Mouse (Mus musculus): ENCODE measurements at regions not wholly inside any gene's neighbourhood (a gene's known extent, or its start where the extent isn't known, plus 50 kb on each side); places are given as distances from the start of the nearest gene placed in this dataset.

DNA sequence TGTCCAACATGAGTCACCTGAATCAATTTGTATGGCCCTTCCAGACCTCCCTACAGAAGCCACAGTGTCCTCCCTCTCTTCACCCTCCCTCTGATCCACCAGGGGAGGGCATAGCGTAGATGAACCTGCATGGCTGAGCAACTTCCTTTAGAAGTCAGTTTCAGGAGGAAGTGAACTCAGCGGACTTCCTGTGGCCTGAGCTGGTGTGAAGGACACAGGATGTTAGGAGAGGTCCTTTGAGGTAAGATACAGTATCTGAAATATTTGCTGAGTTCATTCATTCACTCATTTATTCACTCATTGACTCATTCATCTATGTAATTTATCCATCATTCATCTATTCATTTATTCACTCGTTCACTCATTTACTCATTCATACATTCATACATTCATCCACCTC lies 152.6 kb downstream of the Chst1 start:
- DNase-seq: no peak

DNA sequence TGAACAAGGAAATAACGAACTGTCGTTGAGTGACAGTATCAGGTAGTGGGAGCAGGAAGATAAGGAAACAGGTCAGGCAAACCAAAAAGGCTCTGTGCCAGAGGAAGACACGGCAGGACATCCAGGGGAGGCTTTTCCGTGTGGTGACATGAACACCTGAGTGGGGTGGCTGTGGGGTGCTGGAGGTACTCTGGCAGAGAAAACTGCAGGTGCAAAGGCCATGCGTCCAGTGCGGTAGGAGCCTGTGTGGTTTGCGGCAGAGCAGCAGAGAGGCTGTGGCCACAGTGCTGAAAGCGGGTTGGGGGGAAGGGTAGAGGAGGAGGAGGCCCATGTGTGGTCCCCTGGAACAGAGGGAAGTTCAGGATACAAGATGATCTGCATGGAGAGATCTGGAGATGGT lies 153.3 kb downstream of the Chst1 start:
- DNase-seq: no peak

DNA sequence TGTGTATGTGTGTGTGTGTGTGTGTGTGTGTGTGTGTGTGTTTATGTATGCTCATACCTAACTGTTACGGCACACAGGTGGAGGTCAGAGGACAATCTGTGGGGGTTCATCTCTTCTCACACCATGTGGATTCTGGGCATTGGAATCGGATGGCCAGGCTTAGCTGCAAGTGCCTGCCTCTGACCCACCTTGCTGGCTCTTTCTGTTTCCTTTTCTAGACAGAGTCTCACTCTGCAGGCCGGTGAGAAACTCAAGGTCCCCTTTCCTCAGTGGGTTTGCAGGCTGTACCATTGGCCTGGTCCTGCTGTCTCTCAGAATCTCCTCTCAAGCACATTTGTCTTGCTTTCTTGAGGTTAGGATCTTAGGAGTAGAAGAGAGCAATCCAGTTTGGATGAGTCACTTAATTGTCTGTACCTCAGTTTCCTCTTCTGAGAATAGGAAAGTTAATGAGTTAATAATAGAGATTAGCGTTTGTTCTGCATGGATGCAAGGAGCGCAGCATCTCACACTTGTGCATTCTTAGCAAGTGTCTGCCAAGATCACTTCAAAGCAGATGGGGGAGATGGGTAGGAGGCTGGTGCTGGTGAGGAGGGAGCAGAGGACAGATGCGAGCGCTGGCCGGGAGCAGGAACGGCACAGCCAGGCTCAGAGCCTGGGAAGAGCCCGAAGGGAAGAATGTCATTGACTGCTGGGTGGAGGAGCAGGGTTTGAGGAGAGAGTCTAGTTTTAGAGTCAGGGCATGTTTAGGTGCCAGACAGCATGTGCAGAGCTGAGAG lies 155.2 kb downstream of the Chst1 start:
- no peak for DNase-seq

DNA sequence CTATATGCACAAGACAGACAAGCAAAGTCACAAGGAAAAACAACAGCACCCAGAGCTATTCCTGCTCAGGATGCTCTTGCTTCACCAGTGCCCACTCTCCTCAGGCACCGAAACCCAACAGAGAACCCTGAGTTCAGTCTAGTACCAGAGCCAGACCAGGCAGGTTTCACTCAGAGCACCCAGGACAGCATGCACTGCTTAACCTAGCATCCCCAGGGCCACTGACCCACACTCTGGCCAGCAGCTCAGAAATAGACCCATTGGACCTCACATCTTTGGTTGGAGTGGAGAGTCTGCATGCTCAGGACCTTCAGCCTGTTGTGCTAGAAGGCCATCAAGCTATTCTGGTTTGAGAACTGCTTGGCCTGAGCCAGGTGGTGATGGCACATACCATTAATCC lies 157.0 kb downstream of the Chst1 start:
- no peak for DNase-seq

DNA sequence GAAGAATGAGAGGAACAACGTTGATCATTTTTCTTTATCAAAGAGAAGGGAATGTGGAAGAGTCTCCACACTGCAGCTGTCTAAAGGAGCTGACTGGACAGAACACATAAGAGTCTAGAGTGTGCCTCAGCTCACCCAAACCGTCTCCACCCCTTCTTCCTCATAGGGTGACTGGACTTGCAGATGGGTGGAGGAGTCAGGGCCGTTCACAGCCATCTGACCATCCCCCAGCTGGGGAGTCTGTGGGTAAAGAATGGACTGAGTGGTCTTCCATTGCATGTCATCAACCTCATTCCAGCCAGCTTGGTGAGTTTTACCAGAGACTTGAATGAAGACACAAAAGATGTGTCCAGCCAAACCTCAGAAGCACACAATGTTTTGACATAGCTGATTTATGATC lies 156.1 kb upstream of the Syt13 start:
- DNase-seq: no peak

DNA sequence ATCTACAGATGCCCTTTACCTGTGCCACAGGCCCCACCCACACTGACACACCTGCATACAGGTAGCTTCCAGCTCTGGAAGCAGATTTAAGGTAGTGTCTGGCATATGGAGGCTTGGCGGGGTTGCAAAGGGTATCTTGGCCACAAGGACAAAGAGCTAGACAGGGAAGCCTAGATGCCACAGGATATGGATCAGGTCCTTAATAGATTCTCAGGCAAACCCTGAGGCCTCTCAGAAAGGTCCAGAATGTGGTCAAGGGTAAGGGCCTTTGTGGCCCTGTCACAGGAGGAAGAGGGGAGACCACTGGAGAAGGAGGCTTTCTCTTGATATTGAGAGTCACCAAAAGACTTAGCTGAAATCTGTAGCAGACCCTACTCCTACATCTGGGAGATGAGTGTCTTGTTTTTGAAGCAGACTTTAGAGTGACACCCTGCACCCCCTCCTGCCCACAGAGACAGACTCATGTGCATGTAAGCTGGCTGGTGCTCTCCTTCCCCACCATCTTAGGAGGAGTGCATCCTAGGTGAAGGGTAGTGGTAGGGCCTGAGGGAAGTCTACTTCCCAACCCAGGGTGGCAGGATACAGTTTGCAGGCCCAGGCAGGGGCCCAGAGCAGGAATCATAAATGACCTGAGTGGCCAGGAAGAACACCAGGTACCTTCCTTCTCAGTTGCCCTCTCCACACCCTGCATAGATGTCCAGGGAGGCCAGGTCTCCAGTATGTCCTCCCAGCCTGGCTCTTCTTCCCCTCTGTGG lies 150.8 kb upstream of the Syt13 start:
- DNase-seq: no peak

DNA sequence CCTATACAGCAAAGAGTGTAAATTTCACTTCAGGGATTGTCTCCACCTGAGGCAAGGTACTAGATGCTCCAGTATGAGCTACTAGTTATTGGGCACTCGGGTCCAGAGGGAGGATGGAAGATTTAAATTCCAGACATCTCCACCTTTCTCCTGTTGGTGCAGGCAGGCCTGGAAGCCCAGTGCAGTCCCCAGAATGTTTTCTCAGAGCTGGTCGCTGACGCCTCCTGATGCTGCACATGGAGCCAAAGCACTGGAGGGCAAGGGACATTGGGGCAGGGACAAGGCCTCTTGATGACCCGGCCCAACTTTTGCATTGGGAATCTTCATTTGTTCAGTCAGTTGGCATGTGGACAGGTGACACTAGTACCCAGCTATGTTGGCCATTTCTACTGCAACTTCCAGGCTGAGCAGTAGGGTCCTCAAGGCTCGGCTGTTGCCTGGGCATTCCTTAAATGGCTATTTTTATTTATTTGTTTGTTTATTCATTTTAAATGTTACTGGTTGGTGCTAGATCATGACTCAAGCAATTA lies 147.4 kb upstream of the Syt13 start:
- no peak for DNase-seq

DNA sequence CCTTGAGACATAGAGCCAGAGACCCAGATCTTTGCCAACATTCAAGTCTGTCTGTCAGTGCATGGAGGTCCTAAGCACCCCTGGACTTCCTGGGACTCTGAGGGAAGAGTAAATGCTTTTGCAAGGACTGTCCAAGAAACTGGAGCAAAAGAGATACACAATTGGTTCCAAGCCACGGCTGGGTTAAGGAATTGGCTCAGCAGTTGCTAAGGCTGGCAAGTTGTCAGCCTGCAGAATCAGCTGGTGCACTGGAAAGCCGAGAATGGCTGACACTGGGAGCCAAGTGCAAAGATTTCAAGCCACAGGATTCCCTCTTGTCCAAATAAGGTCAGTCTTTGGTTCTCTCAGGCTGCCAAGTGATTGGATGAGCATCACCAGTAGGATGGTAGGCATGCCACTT lies 146.8 kb upstream of the Syt13 start:
- no peak for DNase-seq

DNA sequence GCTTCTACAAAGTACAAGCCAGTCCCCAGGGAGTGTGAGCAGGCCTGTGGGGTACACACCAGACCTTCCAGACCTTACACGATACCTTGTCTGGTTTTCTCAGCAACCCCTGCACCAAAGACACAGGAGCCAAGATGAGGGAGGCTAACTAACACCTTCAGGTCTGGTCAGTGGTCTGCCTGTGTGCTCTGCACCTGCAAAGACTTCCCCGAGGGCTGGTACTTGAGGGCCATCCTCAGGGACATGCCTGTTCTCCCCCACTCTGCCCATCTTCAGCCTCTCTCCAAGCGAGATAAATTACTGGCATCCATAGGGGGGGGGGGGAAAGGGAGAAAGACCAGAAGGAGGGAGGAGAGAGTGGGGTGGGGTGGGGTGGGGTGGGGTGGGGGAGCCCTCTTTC lies 145.8 kb upstream of the Syt13 start:
- no peak for DNase-seq

DNA sequence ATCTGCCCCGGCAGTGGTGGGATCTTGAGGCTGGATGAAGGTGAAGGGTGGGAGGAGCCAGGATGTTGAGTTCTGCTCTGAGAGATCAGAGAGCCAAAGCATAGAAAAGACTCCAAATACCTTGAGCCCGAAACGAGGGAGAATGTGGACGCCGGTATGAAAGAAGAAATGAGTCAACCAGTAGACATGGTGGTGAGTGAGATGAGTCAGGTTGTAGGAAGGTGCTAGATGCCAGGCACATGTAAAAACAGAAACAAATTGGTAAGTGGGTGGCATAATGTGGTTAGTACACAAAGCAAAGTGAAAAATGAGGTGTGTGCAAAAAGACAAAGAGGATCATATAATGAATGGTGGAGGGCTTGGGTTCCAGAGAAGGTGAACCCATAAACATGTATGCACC lies 144.8 kb upstream of the Syt13 start:
- no peak for DNase-seq

DNA sequence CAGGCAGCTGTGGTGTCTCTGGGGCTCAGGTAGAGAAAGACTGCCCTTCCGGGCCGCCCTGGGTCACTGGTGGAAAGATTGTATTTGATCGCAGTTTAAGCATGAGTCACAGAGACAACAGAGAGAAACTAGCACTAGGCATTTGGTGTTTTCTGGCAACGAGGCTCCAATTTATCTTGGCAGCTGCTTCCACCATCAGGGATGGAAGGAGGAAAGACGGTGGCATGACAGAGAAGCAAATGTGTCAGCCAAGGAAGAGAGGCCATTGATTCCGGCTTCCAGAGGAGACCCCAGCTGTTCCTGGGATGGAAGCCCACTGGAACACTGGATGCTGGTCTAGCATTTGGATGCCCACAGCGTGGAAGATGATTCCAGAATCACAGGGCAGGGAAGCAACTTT lies 142.3 kb upstream of the Syt13 start:
- peak; percentile 37 for DNase-seq

DNA sequence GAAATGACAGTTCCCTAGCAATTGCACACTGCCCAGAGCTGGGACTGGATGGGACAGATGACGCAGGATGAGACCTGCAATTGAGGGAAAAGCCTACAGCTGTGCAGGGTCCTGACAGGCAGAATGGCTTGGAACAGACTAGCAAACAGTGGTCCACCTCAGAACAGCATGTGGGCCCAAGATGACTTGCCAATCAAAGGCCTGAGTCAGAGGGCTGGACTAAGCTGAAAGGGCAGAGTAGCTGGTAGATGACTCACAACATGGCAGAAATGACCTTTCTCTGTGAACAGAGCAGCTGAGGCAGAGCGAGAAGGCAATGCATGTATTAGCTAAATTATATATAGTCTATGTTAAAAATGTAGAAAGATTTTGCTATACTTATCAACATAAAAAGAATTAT lies 138.4 kb upstream of the Syt13 start:
- peak; percentile 69 for DNase-seq

DNA sequence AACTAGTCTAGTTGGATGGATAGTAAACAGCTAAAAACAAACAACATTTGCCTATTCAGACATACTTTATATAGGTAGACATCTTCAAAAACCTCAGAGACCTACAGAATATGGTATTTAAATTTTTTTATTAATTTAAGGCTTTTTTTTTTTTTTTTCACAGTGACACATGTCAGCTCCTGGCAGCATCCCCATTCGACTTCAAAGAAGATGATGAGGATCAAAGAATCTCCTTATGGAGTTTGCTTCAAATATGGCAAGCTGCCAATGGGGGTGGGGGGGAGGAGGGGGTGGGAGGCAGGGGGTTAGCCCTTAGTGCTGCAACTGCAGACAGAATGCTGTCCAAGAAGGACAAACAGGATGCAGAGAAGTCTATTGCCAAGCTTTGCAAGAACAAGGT lies 135.8 kb upstream of the Syt13 start:
- no peak for DNase-seq

DNA sequence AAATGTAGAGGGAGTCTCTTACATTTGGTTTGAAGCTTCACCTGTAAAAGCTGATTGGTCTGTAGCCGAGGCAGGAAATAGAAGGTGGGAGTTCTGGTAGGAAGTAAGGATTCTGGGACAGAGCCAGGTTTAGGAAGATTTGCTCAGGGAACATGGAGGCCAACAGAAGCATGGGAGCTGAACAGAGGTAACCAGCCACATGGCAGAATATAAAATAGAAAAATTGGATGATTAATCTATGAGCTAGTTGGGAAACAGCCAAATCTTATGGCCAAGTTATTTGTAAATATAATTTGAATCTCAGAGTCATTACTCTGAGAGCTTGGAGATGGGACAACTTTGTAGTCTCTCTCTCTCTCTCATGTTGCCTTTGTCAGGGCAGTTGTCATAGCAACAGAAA lies 134.9 kb upstream of the Syt13 start:
- no peak for DNase-seq

DNA sequence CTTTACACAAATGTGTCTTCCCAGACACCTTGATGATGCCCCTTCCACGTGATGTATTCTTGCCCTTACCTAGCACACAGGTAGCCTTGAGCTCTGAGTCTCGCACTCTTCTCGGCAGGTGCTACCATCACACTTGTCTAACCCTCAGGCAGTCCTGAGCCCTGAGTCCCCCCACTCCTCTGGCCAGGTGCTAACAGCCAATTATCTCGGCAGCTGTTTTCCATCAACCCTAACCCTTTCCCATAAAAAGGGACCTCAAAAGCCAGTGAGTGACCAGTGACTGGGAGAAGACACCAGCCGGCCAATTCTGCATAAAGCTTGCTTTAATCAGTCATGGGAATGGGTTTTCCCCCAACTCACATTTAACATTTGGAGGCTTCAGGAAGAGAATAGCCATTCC lies 133.4 kb upstream of the Syt13 start:
- DNase-seq: no peak

DNA sequence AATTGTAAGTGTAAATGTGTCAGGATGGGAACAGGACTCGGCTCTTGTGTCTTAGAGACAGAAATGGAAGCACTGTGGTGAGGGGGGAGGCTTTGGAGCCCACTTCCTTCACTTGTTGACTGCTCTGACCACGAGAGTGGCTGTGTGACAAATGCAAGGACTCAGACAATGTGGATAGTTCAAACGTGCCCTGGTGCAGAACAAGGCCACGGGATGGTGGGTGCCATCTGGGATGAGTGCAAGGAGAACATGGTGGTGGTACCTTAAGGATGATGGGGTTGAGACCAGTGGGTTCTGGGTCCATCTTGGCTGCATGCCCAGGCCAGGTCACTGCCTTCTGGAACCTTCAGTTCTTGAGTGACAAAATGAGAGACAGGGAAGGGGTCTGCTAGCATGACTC lies 132.3 kb upstream of the Syt13 start:
- DNase-seq: no peak

DNA sequence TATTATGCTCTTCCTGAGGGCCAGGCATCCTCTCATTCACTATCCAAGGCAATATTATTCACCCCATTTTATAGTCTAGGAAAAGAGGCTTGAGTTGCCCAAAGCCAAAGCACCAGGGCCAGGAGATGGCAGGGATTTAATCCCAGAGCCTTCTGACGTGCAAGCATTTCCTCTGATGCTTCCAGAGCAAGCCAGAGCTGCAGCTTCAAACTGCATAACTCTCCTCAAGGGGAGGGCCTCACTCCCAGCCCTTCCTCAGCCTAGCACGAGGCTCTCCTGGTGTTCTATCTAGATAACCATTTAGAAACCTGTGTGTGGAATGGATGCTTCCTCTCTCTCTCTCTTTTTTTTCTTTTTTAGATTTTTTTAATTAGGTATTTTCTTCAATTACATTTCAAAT lies 130.0 kb upstream of the Syt13 start:
- DNase-seq: no peak

DNA sequence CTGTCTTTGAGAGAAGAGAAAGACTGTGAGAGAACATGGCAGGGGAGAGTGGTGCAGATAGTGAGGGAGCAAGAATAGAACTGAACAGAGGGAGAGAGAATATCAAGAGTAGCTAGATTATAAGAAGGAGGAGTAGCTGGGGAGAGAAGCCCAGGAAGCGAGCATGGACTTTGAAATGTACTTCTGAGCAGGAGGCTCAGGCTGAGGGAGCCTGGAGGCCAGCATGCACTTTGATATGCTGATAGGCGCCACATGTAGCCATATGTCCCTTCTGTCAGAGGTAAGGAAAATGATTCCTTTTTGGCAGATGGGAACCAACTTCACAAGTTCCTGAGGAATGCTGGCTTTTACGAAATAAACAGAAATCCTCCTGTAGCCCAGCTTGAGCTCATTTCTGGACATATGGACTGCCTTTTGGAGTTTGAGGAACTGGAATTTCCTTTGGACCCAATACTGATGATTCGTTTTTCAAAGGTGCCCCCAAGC lies 126.9 kb upstream of the Syt13 start:
- DNase-seq: no peak

DNA sequence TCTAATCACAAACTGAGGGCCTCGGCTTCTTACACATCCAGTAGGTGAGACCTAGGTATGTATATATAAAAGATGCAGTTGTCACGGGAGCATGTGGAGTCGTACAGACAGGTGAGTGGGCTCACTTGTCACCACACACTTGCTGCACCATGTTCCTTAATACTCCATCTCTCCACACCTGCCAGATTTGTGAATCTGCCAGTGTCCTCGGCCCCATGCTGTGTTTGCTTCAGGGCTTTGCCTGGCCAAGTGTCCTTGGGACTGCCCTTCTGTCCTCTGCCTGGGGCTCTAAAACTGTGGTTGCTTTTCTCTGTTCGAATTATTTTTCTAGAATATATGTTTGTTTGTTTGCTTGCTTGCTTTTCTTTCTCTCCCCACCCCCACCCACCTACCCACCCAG lies 126.0 kb upstream of the Syt13 start:
- no peak for DNase-seq

DNA sequence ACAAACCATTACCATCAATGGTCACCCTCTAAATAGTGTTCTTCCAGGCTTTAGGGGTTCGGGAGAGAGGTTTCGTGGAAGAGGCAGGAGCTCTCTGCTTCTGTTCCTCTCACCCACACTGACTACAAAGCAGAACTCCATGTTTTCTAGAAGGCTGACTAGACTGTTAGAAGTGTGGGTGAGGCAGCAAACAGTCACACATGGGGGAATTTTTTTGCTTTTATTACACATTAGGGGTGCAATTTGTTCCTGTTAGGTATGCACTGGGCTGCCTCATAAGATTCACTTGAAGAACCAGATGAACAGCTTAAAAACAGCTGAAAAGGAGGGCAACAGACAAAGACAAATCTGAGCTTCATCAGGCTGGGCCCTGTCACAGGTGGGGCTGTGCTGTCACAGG lies 124.5 kb upstream of the Syt13 start:
- no peak for DNase-seq

DNA sequence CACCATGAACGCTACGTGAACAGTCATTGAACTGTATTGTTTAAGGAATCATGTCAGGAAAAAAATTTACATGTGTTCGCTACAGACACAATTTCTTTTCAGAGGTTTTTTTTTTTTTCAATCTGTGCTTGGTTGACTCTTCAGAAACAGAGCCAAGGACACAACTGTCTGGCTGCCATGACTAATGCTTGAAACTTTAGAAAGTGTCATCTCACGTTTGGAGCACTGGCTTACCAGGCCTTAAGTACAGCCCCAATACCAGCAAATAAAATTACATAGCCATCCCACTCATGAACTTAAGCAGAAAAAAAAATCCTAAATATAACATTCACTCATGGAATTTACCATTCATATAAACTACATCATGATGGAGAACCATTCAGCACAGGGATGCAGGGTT lies 115.1 kb upstream of the Syt13 start:
- DNase-seq: peak; percentile 49

DNA sequence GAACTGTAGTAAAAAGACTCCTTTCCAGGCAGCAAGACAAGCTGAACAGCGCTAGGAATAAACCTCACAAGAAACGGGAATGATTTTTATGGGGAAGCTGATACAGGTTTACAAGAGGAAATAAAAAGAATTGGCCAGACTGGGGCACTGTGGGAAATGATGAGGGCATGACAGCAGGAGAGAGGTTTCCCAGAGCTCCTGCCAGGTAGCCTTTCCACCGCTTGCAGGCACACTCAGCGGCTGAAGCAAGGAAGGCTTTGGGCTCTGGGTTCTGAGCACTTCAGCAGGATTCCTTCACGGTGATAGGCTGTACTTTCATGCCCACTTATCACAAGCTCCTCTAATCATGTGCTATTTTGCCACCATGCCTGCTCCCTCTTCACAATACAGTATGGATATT lies 114.2 kb upstream of the Syt13 start:
- DNase-seq: no peak

DNA sequence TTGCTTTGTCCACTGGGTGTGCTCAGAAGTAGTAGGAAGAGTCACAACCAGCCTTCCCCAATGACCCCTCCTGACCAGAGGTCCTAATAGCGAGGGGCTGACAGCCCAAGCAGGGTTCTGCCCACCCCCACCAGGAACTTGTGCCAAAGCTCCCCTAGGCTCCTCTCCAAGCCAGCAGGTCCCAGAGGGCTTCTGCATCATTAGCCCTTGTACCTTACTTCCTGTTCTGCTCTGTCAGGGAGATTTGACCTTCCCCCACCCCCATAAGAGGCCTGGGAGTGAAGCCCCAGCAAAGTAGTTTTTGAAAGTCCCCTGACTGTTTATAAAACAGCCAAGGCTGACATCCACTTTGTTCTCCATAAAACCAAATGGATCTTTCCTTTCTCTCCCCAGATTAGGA lies 110.0 kb upstream of the Syt13 start:
- no peak for DNase-seq

DNA sequence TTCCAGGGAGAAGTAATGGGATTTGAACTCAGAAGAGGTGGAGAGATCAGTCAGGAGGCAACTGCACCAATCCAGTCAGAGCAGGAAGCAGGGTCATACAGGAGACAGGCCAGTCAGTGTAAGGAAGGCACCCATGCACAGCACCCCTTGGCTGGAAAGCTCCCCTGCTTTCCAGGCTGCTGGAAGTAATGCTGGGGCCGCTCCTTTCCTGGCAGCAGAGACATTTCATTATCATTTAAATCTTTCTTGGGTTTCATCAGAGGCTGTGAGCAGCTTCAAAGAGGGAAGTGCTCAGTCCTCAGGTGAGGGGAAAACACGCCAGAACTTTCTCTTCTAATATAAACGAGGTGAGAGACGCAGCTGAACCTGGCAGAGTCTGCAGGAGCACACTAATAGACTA lies 109.1 kb upstream of the Syt13 start:
- no peak for DNase-seq
